Mouse (Mus musculus) midbrain, embryonic 13.5 days (tissue): Measurements from ENCODE around the gene Oma1. TPM values are rescaled to one million over a fixed set of nuclear protein-coding genes. Genes with fewer than 3 reads are reported as not detected.

Source experiments
- ATAC-seq: fragments of 200-750 bp; cut with Nextera tagmentation; 2 replicates; pipeline ENCODE4 v1.8.0; 2017; ENCODE audit warnings: mild to moderate bottlenecking, moderate TSS enrichment, moderate library complexity
- H3K27ac ChIP-seq: fragments of 300-500 bp; sonication (generic); 2 replicates; pipeline ENCODE4 v1.5.1; 2015; ENCODE audit warnings: inconsistent platforms, mild to moderate bottlenecking, moderate library complexity
- H3K27me3 ChIP-seq: fragments of 300-500 bp; sonication (generic); 2 replicates; pipeline ENCODE4 v1.6.1; 2015; ENCODE audit warnings: mild to moderate bottlenecking, inconsistent platforms
- H3K36me3 ChIP-seq: fragments of 300-500 bp; sonication (generic); 2 replicates; pipeline ENCODE4 v1.6.1; 2015; ENCODE audit warnings: mild to moderate bottlenecking, inconsistent platforms
- H3K4me1 ChIP-seq: fragments of 300-500 bp; sonication (generic); replicated peaks from 2 replicates; pipeline ENCODE4 v1.6.1; 2015; ENCODE audit warnings: inconsistent platforms
- H3K4me2 ChIP-seq: fragments of 300-500 bp; sonication (generic); replicated peaks from 2 replicates; pipeline ENCODE4 v1.6.1; 2015; ENCODE audit warnings: moderate library complexity, mild to moderate bottlenecking, inconsistent platforms
- H3K4me3 ChIP-seq: fragments of 300-500 bp; sonication (generic); replicated peaks from 2 replicates; pipeline ENCODE4 v1.5.1; 2015; ENCODE audit warnings: mild to moderate bottlenecking, inconsistent platforms
- H3K9ac ChIP-seq: fragments of 300-500 bp; sonication (generic); replicated peaks from 2 replicates; pipeline ENCODE4 v1.6.1; 2015; ENCODE audit warnings: mild to moderate bottlenecking, inconsistent platforms
- H3K9me3 ChIP-seq: fragments of 300-500 bp; sonication (generic); 2 replicates; pipeline ENCODE4 v1.6.1; 2016; ENCODE audit warnings: mild to moderate bottlenecking, inconsistent platforms
- WGBS: fragments of 180-500 bp; shearing (Covaris S2); methylation state at CpG from one replicate; pipeline ENCODE4 v1.1.7; 2015; 5-methylcytosine and 5-hydroxymethylcytosine counted together
- polyA plus RNA-seq: library from polyadenylated mRNA; unstranded; fragments of >200 nt; fragmentation: Nextera tagmentation; extraction: Ambion mirVana; gene quantifications from 2 replicates; pipeline ENCODE4 v1.2.1, GENCODE M21; 2015

Gene Oma1
- polyA plus RNA-seq, 1 experiment from 2014 or later: 12.0 TPM

- no peaks in the 10 kb centered on the region for H3K27me3 ChIP-seq
- H3K4me3 ChIP-seq: no peak overlapping the region
- no peak overlapping the region for H3K9ac ChIP-seq
- no peaks in the 10 kb centered on the region for H3K36me3 ChIP-seq
- no peak overlapping the region for H3K27ac ChIP-seq
- WGBS: 7% methylated on average over 4 of the region's 4 CpGs
- no peaks in the 10 kb centered on the region for H3K4me1 ChIP-seq
- no peaks in the 10 kb centered on the region for H3K9me3 ChIP-seq
- no peak for ATAC-seq
- H3K4me2 ChIP-seq: no peak overlapping the region
These were observed 96.7 kb downstream of the Oma1 start for GRCm38 (mm10) chr4:103410217-103410799.

Other genes starting within 250 kb of the Oma1 start
- 34.6 and 39.3 TPM in 2 replicates for gene Mier1, start 199.4 kb upstream of the Oma1 start, polyA plus RNA-seq
- gene Wdr78, start 199.3 kb upstream of the Oma1 start, polyA plus RNA-seq: 4.8 and 4.9 TPM in 2 replicates
- gene Slc35d1, start 98.6 kb upstream of the Oma1 start, polyA plus RNA-seq: 4.8 and 5.7 TPM in 2 replicates
- gene 4921539E11Rik, start 22.9 kb upstream of the Oma1 start, polyA plus RNA-seq: not detected in 2 replicates